Comparison of ENCODE assay signal across 8 mouse cellular contexts in the genomic region with DNA sequence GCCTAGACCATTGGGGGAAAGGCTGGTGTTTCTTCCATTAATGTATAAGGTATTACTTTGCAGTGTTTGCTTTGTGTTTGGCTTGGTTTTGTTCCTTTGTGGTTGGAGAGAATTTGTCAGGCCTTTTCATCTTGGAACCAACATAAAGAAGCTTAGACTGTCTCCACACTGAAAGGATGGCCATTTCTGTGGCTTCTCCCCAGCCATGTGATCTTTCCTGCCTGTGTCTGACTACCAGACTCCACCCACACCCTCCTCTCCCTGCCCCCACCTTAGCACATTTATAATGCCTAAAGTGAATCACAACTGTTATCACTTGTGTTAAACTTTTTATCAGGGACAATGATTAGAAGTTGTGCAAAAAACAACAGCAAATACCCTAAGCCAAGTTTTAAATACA. TPM values are rescaled to one million over a fixed set of nuclear protein-coding genes. Genes with fewer than 3 reads are reported as not detected.
DNase-seq lines count a peak whose midpoint lies in the region; ATAC-seq lines count a peak whose summit lies in the region.

No protein-coding gene starts in this region.

- H3K4me1 ChIP-seq in embryonic facial prominence, embryonic 12.5 days, result peaks cover 11% of the 10 kb centered on the region
- peaks cover 15% of the 10 kb centered on the region for H3K4me1 ChIP-seq in hindbrain, embryonic 15.5 days (replicated peaks)
- peaks cover 3% of the 10 kb centered on the region; the same call in 1 of the 2 replicates for H3K4me1 ChIP-seq in neural tube, embryonic 11.5 days (ENCODE audit: control insufficient read depth, insufficient read depth, low read length)

- H3K27me3 ChIP-seq in embryonic facial prominence, embryonic 12.5 days, result no peaks in the 10 kb centered on the region
- no peaks in the 10 kb centered on the region for H3K27me3 ChIP-seq in hindbrain, embryonic 15.5 days
- H3K27me3 ChIP-seq in neural tube, embryonic 11.5 days (ENCODE audit: control insufficient read depth, insufficient read depth, low read length), result no peaks in the 10 kb centered on the region

- peak overlapping the region; percentile 60; the same call in 1 of the 2 replicates for H3K27ac ChIP-seq in embryonic facial prominence, embryonic 12.5 days
- peak overlapping the region; percentile 100 for H3K27ac ChIP-seq in hindbrain, embryonic 15.5 days (replicated peaks)
- peak overlapping the region; percentile 97; the same call in 1 of the 2 replicates for H3K27ac ChIP-seq in neural tube, embryonic 11.5 days (ENCODE audit: low read depth, low read length)

- H3K9ac ChIP-seq in embryonic facial prominence, embryonic 12.5 days, result peak overlapping the region; percentile 85; the same call in 1 of the 2 replicates
- H3K9ac ChIP-seq in hindbrain, embryonic 15.5 days, result peak overlapping the region; percentile 96
- peak overlapping the region; percentile 88 for H3K9ac ChIP-seq in neural tube, embryonic 11.5 days (ENCODE audit: low read length)

- no peaks in the 10 kb centered on the region for H3K9me3 ChIP-seq in embryonic facial prominence, embryonic 12.5 days
- no peaks in the 10 kb centered on the region for H3K9me3 ChIP-seq in hindbrain, embryonic 15.5 days
- H3K9me3 ChIP-seq in neural tube, embryonic 11.5 days (ENCODE audit: control insufficient read depth, low read length), result no peaks in the 10 kb centered on the region

- H3K4me3 ChIP-seq in embryonic facial prominence, embryonic 12.5 days, result peak overlapping the region; percentile 66
- H3K4me3 ChIP-seq in hindbrain, embryonic 15.5 days, result peak overlapping the region; percentile 91
- H3K4me3 ChIP-seq in neural tube, embryonic 11.5 days (ENCODE audit: low read depth, low read length), result peak overlapping the region; percentile 86

- H3K4me2 ChIP-seq in embryonic facial prominence, embryonic 12.5 days (replicated peaks), result peak overlapping the region; percentile 59
- peak overlapping the region; percentile 68 for H3K4me2 ChIP-seq in hindbrain, embryonic 15.5 days
- peak overlapping the region; percentile 59 for H3K4me2 ChIP-seq in neural tube, embryonic 11.5 days (ENCODE audit: low read depth)

- peak; percentile 26 for DNase-seq in layer of hippocampus, adult 11-12 months (ENCODE audit: low spot score)
- no peak for DNase-seq in layer of hippocampus, adult 8-10 months (ENCODE audit: low spot score in 2 of 2)
- DNase-seq in Muller cell, postnatal 12 days (ENCODE audit: inconsistent ontology term), result peak; percentile 65
- peak; percentile 63 for DNase-seq in liver
- peak; percentile 19 for DNase-seq in neural tube, embryonic 11.5 days (ENCODE audit: low spot score)

- no peaks in the 10 kb centered on the region for H3K36me3 ChIP-seq in embryonic facial prominence, embryonic 12.5 days
- H3K36me3 ChIP-seq in hindbrain, embryonic 15.5 days, result no peaks in the 10 kb centered on the region
- no peaks in the 10 kb centered on the region; the same call in 1 of the 2 replicates for H3K36me3 ChIP-seq in neural tube, embryonic 11.5 days (ENCODE audit: control insufficient read depth, insufficient read depth, low read length)

- ATAC-seq in embryonic facial prominence, embryonic 12.5 days (ENCODE audit: insufficient number of reproducible peaks, insufficient read depth, low FRiP score, low TSS enrichment), result no peak
- ATAC-seq in hindbrain, embryonic 15.5 days (ENCODE audit: low FRiP score, low read depth), result no peak
- no peak for ATAC-seq in neural tube, embryonic 11.5 days (ENCODE audit: insufficient read depth, low FRiP score, low TSS enrichment)
- no peak for ATAC-seq in inflammation-experienced regulatory T-cells, adult 6 months

RNA-seq across cellular contexts. Expression of a gene that starts 1.1 kb away (rescaled TPM):
- 10 to 100 TPM; 33.5 to 43.6 (median 36.3) TPM for total RNA-seq in layer of hippocampus, adult 8-10 months (2022)
- 34.3 and 36.5 TPM in 2 replicates for polyA plus RNA-seq in embryonic facial prominence, embryonic 12.5 days (2016; fragmentation: Nextera tagmentation; extraction: Ambion mirVana)
- 41.5 and 42.5 TPM in 2 replicates for polyA plus RNA-seq in hindbrain, embryonic 15.5 days (2015; fragmentation: Nextera tagmentation; extraction: Ambion mirVana)
- polyA plus RNA-seq in neural tube, embryonic 11.5 days (2014; fragmentation: Nextera tagmentation; extraction: Ambion mirVana), result 46.5 and 47.9 TPM in 2 replicates
- polyA plus RNA-seq in inflammation-experienced regulatory T-cells, adult 6 months (2017; shearing (Covaris generic)), result 10 to 100 TPM in 2 of 3 experiments, 1 to 10 TPM in 1; 9.1 to 12.0 (median 11.0) TPM

Comparison
In these comparisons a context has a peak if more than half of its experiments do, and no peak if none do; other contexts are left out.
1. DNase-seq: peak in layer of hippocampus, adult 11-12 months (single experiment), Muller cell, postnatal 12 days (single experiment), liver (single experiment) and neural tube, embryonic 11.5 days (single experiment); none in layer of hippocampus, adult 8-10 months (0 of 2).
2. Peak in every context shown above with its lines, with median percentiles within 50 percentile points of each other: H3K27ac ChIP-seq, H3K4me2 ChIP-seq, H3K4me3 ChIP-seq and H3K9ac ChIP-seq.